Mouse (Mus musculus) forebrain, embryonic 15.5 days (tissue): ENCODE data around the gene Olfr214. TPM values are rescaled to one million over a fixed set of nuclear protein-coding genes. Genes with fewer than 3 reads are reported as not detected.
"Not testable (repeated sequence)": the region's sequence is repeated elsewhere in the genome, so short reads cannot be mapped to it uniquely, and the experiment has no call there.

Source experiments
- ATAC-seq: fragments of 200-750 bp; cut with Nextera tagmentation; replicated peaks from 2 replicates; pipeline ENCODE4 v1.8.0; 2017; ENCODE audit warnings: mild to moderate bottlenecking, moderate TSS enrichment, moderate library complexity
- H3K27ac ChIP-seq: fragments of 300-500 bp; sonication (generic); replicated peaks from 2 replicates; pipeline ENCODE4 v1.5.1; 2015; ENCODE audit warnings: mild to moderate bottlenecking, inconsistent platforms
- H3K27me3 ChIP-seq: fragments of 300-500 bp; sonication (generic); 2 replicates; pipeline ENCODE4 v1.6.1; 2015; ENCODE audit warnings: inconsistent platforms
- H3K36me3 ChIP-seq: fragments of 300-500 bp; sonication (generic); 2 replicates; pipeline ENCODE4 v1.6.1; 2015; ENCODE audit warnings: mild to moderate bottlenecking, inconsistent platforms
- H3K4me1 ChIP-seq: fragments of 300-500 bp; sonication (generic); 2 replicates; pipeline ENCODE4 v1.6.1; 2015; ENCODE audit warnings: inconsistent platforms
- H3K4me2 ChIP-seq: fragments of 300-500 bp; sonication (generic); replicated peaks from 2 replicates; pipeline ENCODE4 v1.6.1; 2015; ENCODE audit warnings: mild to moderate bottlenecking, inconsistent platforms
- H3K4me3 ChIP-seq: fragments of 300-500 bp; sonication (generic); 2 replicates; pipeline ENCODE4 v1.5.1; 2015; ENCODE audit warnings: mild to moderate bottlenecking, inconsistent platforms
- H3K9ac ChIP-seq: fragments of 300-500 bp; sonication (generic); replicated peaks from 2 replicates; pipeline ENCODE4 v1.6.1; 2015; ENCODE audit warnings: mild to moderate bottlenecking, inconsistent platforms
- H3K9me3 ChIP-seq: fragments of 300-500 bp; sonication (generic); 2 replicates; pipeline ENCODE4 v1.6.1; 2016; ENCODE audit warnings: inconsistent platforms
- WGBS: fragments of 180-500 bp; shearing (Covaris S2); methylation state at CpG from one replicate; pipeline ENCODE4 v1.1.7; 2015; ENCODE audit warnings: mixed read lengths; 5-methylcytosine and 5-hydroxymethylcytosine counted together
- polyA plus RNA-seq: library from polyadenylated mRNA; unstranded; fragments of >200 nt; fragmentation: Nextera tagmentation; extraction: Ambion mirVana; gene quantifications from 2 replicates; pipeline ENCODE4 v1.2.1, GENCODE M21; 2015

Olfr214 gene
- polyA plus RNA-seq = not detected in 2 replicates

DNA sequence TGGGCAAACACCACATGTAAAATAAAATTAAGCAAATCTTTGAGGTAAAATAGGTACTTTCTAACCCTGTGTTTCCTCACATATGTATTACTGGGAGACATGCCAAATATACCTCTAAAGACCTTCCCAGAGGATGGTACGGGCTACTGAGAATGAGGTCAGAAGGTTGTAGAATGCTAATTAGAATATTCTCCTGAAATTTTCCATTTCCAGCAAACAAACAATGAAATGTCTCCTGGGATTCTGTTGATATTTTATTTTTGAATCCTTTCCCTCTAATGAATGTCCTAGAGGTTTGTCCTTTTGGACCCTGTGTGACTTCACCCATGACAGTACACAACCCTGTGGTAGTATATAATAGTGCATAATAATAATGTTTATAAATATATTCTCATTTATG, at the start of gene Olfr214:
TSS of gene Olfr214 (plus strand) at position 301 of the 400 bp plus-strand sequence.
- Histone ChIP-seq H3K9ac (no peak within 1 kb of the TSS), H3K36me3 (no peaks in the 10 kb centered on the region), H3K4me1 (no peaks in the 10 kb centered on the region), H3K27me3 (no peaks in the 10 kb centered on the region), H3K4me3 (no peak within 1 kb of the TSS), H3K27ac (no peak within 1 kb of the TSS), H3K9me3 (no peaks in the 10 kb centered on the region), H3K4me2 (no peak within 1 kb of the TSS)
- no peak for ATAC-seq
- 73% methylated on average over 1 of the region's 1 CpGs for WGBS

DNA sequence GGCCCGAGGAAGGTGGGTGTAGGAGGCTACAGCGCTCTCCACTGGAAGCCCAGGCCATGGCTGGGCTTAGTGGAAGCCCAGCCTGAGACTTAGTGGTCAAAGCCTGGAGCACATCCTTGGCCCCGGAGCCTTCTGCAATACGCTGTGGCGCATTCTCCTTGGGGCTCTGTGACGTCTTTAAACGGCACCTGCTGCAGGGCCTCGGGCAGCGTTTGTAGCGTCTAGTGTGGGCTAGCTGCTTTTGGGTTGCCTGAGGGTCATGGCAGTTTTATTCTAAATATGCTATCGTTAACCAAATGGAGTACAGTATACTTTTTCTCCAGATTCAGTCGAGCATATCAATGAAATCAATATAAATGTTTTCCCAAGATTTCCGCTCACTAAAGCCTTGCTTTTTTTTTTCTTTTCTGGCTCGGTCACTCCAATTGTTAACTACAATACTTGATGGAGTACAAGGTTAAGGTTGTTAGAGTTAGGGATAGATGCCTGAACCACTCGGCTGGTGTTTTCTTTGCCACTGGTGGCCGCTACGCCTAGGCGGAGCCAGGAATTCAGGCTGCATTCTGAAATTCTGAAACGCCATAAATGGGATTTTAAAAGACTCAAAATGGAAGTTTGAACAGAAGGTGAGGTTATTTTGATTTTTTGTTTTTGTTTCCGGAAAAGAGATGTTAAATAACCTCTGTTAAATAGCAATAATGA, 47.6 kb upstream of the Olfr214 start, which contains the start of gene Olfr212:
TSS of gene Olfr212 (plus strand) at position 215 of the 702 bp plus-strand sequence.
- ATAC-seq, H3K4me2 ChIP-seq: not testable (repeated sequence)
- 92% methylated on average over 20 of the region's 20 CpGs for WGBS

DNA sequence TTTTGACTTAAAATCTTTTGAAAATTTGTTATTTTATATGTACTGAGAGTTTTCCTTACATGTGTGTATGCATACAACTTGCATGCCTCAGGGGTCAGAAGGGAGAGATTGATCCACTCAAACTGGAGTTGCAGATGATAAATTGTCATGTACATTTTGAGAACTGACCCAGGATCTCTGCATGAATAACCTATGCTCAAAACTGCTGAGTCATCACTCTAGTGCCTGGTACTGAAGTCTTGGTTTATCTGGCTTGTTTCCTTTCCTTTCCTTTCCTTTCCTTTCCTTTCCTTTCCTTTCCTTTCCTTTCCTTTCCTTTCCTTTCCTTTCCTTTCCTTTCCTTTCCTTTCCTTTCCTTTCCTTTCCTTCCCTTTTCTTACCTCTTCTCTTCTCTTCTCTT, 39.2 kb upstream of the Olfr214 start:
- H3K4me1 ChIP-seq = no peaks in the 10 kb centered on the region
- H3K9ac ChIP-seq = no peak overlapping the region
- ATAC-seq = no peak
- H3K36me3 ChIP-seq = no peaks in the 10 kb centered on the region
- no peak overlapping the region for H3K27ac ChIP-seq
- no peaks in the 10 kb centered on the region for H3K27me3 ChIP-seq
- no peak overlapping the region for H3K4me3 ChIP-seq
- no peak overlapping the region for H3K4me2 ChIP-seq
- H3K9me3 ChIP-seq = no peaks in the 10 kb centered on the region

More for the DNA sequence above, 47.6 kb upstream of the Olfr214 start, which contains the start of gene Olfr212:
- H3K9ac ChIP-seq, H3K4me1 ChIP-seq, H3K9me3 ChIP-seq, H3K4me3 ChIP-seq, H3K27me3 ChIP-seq, H3K27ac ChIP-seq, H3K36me3 ChIP-seq: not testable (repeated sequence)

DNA sequence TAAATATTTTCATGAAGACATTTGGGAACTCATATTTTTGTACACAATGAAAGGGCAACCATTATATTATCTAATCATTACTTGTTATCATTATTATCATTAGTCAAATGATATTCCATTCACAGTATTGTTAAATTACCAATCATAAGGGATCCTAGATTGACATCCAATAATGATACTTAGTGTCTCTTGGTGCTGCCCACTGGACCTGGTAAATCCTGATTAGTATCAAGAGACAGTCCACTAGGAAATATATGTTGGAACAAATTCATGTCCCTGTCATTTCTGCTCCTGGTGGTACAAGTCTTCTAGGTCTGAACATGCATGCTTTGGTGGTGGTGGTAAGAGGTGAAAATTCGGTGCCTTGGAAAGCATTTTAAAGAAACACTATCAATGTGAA, 15.9 kb upstream of the Olfr214 start, which contains the start of gene Olfr213:
TSS of gene Olfr213 (plus strand) at position 301 of the 400 bp plus-strand sequence.
- no peak for ATAC-seq
- H3K9me3 ChIP-seq = no peaks in the 10 kb centered on the region
- 91% methylated on average over 1 of the region's 1 CpGs for WGBS
- no peak within 1 kb of the TSS for H3K9ac ChIP-seq
- no peak within 1 kb of the TSS for H3K27ac ChIP-seq
- H3K4me1 ChIP-seq = no peaks in the 10 kb centered on the region
- no peaks in the 10 kb centered on the region for H3K36me3 ChIP-seq
- no peak within 1 kb of the TSS for H3K4me2 ChIP-seq
- H3K4me3 ChIP-seq = no peak within 1 kb of the TSS
- no peaks in the 10 kb centered on the region for H3K27me3 ChIP-seq

DNA sequence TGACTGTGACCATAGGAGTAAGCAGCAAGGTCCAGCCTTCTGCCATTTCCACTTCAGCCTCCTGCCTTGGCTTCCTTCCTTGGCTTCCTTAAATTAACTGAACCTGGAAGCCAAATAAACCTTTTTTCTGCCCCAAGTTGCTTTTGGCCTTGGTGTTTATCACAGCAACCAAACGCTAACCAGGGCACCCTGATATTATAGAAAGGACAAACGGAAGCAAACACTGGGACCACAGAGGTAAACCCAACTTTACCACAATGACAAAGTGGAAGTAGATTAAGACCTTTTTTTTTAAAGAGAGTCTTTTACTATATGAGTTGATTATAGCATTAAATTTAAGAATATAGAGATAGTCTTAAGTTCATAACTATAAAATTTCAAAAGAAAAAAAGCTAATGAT, 11.5 kb upstream of the Olfr214 start:
- WGBS = 93% methylated on average over 2 of the region's 2 CpGs
- Histone ChIP-seq H3K9ac (no peak overlapping the region), H3K4me1 (no peaks in the 10 kb centered on the region), H3K4me3 (no peak overlapping the region), H3K27ac (no peak overlapping the region), H3K9me3 (no peaks in the 10 kb centered on the region), H3K27me3 (no peaks in the 10 kb centered on the region), H3K4me2 (no peak overlapping the region), H3K36me3 (no peaks in the 10 kb centered on the region)
- no peak for ATAC-seq

DNA sequence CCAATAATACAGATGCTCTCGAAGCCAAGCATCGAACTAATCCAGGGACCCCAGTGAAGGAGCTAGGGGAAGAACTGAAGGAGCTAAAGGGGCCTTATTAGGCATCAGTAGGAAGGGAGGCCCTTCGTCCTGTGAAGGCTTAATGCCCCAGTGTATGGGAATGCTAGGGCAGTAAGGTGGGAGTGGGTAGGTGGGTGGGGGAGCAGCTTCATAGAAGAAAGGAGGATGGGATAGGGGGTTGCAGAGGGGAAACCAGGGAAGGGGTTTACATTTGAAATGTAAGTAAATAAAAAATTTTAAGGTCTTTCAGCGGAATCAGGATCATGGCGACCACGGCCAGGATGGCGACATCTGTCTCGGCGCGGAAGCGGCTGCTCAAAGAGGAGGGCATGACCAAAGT, 3.2 kb upstream of the Olfr214 start, which contains the start of gene Gm5580:
TSS of gene Gm5580 (plus strand) at position 301 of the 400 bp plus-strand sequence.
- H3K4me2 ChIP-seq, ATAC-seq, H3K27ac ChIP-seq, H3K9me3 ChIP-seq, H3K27me3 ChIP-seq, H3K4me3 ChIP-seq, H3K9ac ChIP-seq, H3K4me1 ChIP-seq, H3K36me3 ChIP-seq: not testable (repeated sequence)
- WGBS = 95% methylated on average over 11 of the region's 11 CpGs

DNA sequence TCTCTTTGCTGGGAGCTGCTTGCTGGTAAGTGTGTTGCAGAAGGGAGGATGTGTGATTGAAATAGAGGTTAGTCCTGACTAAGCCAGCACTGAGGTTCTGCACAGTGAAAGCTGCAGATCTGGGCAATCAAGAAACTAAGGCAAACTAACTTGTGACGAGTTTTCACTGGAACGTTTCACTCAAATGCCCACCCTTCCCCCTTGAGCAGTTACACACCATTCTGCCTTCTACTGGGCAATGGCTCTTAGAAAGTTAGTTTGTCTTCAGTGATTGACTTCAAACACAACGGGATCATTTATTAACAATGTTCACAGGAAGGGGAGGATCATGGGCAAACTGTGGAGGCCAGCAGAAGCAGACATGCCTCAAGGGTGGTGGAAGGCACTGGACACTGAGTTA, 917 bp downstream of the Olfr214 start:
- Histone ChIP-seq H3K27me3 (no peaks in the 10 kb centered on the region), H3K9ac (no peak overlapping the region), H3K36me3 (no peaks in the 10 kb centered on the region), H3K4me1 (no peaks in the 10 kb centered on the region), H3K4me2 (no peak overlapping the region), H3K9me3 (no peaks in the 10 kb centered on the region), H3K27ac (no peak overlapping the region), H3K4me3 (no peak overlapping the region)
- ATAC-seq = no peak
- WGBS = 76% methylated on average over 3 of the region's 3 CpGs

DNA sequence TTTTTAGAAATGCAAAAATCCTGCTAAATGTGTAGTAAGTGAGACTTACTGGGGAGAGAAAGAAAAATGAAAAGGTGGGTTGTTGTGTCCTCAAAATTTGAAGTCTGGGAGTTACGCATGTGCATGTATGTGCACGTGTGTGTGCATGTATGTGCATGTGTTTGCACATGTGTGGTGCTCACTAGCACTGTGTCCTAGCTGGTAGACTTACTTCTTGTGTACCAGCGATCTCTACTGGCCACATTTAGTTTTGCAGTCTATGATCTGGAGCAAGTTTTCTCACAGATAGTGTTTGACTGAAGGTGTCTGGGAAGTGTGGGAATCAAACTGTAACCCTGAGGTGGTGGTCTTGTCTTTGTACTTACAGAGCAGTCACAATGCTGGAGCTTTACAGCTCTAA, 15.8 kb downstream of the Olfr214 start:
- no peaks in the 10 kb centered on the region for H3K9me3 ChIP-seq
- 21% methylated on average over 3 of the region's 3 CpGs for WGBS
- ATAC-seq = no peak

DNA sequence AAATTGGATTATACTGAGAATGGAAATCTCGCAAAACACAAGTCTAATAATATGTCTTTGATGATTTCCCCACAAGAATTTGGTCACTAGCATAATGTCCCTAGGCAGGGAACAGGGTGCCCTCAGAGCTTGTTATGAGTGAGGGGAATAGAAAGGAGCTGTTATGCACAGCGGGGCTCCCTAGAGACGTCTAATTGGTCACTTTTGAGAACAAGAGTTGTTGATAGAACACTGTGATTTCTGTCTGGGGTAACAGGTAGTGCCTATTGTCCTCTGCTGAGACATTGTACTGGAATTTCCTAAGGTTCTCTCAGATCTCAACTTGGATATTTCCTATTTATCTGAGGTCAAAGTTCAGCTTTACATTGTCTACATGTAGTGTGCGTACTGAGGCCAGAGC, 30.1 kb downstream of the Olfr214 start, which contains the start of gene Olfr215:
TSS of gene Olfr215 (minus strand) at position 101 of the 400 bp plus-strand sequence.
- Histone ChIP-seq H3K36me3 (no peaks in the 10 kb centered on the region), H3K4me2 (no peak within 1 kb of the TSS), H3K9ac (no peak within 1 kb of the TSS), H3K27ac (no peak within 1 kb of the TSS), H3K27me3 (no peaks in the 10 kb centered on the region), H3K4me3 (no peak within 1 kb of the TSS), H3K4me1 (no peaks in the 10 kb centered on the region), H3K9me3 (no peaks in the 10 kb centered on the region)
- WGBS = 54% methylated on average over 4 of the region's 4 CpGs
- no peak for ATAC-seq

More for the DNA sequence above, 15.8 kb downstream of the Olfr214 start:
- no peaks in the 10 kb centered on the region for H3K36me3 ChIP-seq
- no peaks in the 10 kb centered on the region for H3K4me1 ChIP-seq
- no peak overlapping the region for H3K27ac ChIP-seq
- no peak overlapping the region for H3K9ac ChIP-seq
- no peak overlapping the region for H3K4me3 ChIP-seq
- H3K4me2 ChIP-seq = no peak overlapping the region
- H3K27me3 ChIP-seq = no peaks in the 10 kb centered on the region

DNA sequence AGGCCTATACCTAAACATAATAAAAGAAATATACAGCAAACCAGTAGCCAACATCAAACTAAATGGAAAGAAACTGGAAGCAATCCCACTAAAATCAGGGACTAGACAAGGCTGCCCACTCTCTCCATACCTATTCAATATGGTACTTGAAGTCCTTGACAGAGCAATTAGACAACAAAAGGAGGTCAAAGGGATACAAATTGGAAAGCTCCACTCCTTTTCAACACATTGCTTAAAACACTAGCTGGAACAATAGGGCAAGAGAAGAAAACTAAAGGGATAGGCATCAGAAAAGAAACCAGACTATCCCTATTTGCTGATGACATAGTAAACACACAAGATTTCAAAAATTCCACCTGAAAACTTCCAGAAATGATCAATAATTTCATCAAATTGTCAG, 46.9 kb downstream of the Olfr214 start:
- H3K36me3 ChIP-seq, H3K27ac ChIP-seq, ATAC-seq, H3K27me3 ChIP-seq, H3K4me3 ChIP-seq, H3K4me2 ChIP-seq, H3K9me3 ChIP-seq, H3K9ac ChIP-seq, H3K4me1 ChIP-seq: not testable (repeated sequence)

DNA sequence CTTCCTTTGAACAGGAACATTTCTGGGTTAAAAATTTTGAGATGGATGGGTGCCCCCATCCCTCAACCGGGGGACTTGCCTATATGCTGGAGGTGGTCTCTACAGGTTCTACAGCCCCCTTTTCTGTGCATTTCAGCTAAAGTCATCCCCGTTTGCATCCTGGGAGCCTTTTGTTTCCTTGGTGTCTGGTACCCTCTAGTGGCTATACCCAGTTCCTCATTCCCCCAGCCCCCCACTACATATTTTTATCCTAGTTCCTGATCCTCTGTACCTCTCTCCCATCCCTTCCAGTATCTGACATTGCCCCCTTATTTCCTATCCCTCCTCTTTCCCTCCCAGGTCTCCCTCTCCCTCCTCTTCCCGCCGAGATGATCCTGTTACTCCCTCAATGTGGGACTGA, 53.2 kb downstream of the Olfr214 start:
- Histone ChIP-seq H3K9me3 (no peaks in the 10 kb centered on the region), H3K4me3 (no peak overlapping the region), H3K9ac (no peak overlapping the region), H3K4me2 (no peak overlapping the region), H3K36me3 (no peaks in the 10 kb centered on the region), H3K27me3 (no peaks in the 10 kb centered on the region), H3K27ac (no peak overlapping the region), H3K4me1 (no peaks in the 10 kb centered on the region)
- 53% methylated on average over 4 of the region's 4 CpGs for WGBS
- no peak for ATAC-seq
